ENCODE assay signal across 16 mouse cellular contexts in genomic region chr13:71334925-71335324, GRCm38 (mm10).
"Had no signal": no experiment of that assay in that cellular context is flagged by ENCODE, and none has a peak within 500 bp of the region (broad histone marks: within the 10 kb centered on the region; RNA-seq: fewer than 3 reads in every experiment).

No protein-coding gene starts in this region.

- H3K27me3 ChIP-seq: neural tube, embryonic 13.5 days; stomach, embryonic 15.5 days had no signal

- H3K9ac ChIP-seq: neural tube, embryonic 13.5 days; neural tube, embryonic 15.5 days; stomach, embryonic 15.5 days had no signal

- H3K4me1 ChIP-seq: neural tube, embryonic 13.5 days; stomach, embryonic 15.5 days had no signal

- H3K4me3 ChIP-seq: neural tube, embryonic 13.5 days; neural tube, embryonic 15.5 days; stomach, embryonic 15.5 days had no signal

- H3K36me3 ChIP-seq: neural tube, embryonic 13.5 days; neural tube, embryonic 15.5 days; stomach, embryonic 15.5 days had no signal

- DNase-seq: retina, postnatal 1 day; right cerebral cortex, adult 18-20 months; right cerebral cortex, postnatal 14 days; right cerebral cortex, postnatal 25 days; right cerebral cortex, postnatal 4 days; spleen, adult 18-20 months; thymus, adult 18-20 months; thymus, adult 2 months; thymus, postnatal 14 days; thymus, postnatal 25 days; thymus, postnatal 36 days; thymus, postnatal 4 days had no signal

- H3K27ac ChIP-seq: neural tube, embryonic 13.5 days; neural tube, embryonic 15.5 days; stomach, embryonic 15.5 days; stomach, postnatal 0 days had no signal

- H3K9me3 ChIP-seq: neural tube, embryonic 13.5 days; neural tube, embryonic 15.5 days; stomach, embryonic 15.5 days had no signal

- H3K4me2 ChIP-seq: neural tube, embryonic 13.5 days; neural tube, embryonic 15.5 days; stomach, embryonic 15.5 days had no signal
